25 mouse cellular contexts compared by ENCODE assay signal in the genomic region with DNA sequence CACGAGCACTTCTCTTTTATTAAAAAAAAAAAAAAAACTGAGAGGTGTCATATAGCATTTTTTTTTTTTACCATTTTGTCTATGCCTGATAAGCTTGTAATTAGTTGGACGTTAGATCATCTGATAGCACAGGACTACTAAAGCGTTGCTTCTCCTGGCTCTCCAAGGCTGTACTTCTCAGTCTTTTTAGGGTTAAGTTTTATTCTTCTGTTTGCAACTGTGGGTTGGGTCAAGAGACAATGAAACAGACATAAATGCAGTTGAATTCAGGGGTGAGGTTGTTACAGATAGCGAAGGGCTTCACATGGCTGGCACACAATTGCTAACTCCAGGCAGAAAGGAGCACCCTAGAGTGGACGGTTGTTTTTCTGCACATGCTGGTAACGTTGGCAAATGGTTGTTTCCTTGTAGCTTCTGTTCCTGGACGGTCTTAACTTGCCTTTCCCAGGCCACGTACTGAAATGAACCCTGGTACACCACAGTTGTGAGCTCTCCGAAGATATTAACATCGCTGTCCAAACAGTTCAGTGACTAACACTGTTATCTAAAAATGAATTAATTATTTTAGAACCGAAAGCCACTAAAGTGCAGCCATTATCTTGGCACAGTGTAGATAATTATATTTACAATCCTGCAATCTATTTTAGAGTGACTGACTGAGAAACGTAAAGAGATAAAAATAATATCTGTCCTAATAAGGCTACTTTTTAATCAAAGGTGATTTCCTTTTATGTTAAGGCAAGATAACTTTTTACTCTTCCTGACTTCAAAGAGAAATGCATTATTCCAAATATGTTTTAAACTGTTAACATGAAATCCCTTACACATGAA. TPM values are rescaled to one million over a fixed set of nuclear protein-coding genes. Genes with fewer than 3 reads are reported as not detected.
"Had no signal": no experiment of that assay in that cellular context is flagged by ENCODE, and none has a peak within 500 bp of the region (broad histone marks: within the 10 kb centered on the region; RNA-seq: fewer than 3 reads in every experiment).

No protein-coding gene starts in this region.

- H3K27me3 ChIP-seq: heart, embryonic 12.5 days; hindbrain, embryonic 12.5 days; kidney, embryonic 15.5 days; limb, embryonic 13.5 days; limb, embryonic 15.5 days; liver, embryonic 12.5 days had no signal

- H3K4me1 ChIP-seq: heart, embryonic 12.5 days; hindbrain, embryonic 12.5 days; kidney, embryonic 15.5 days; limb, embryonic 13.5 days; limb, embryonic 15.5 days; liver, embryonic 12.5 days had no signal

- H3K9ac ChIP-seq: heart, embryonic 12.5 days; hindbrain, embryonic 12.5 days; hindbrain, embryonic 14.5 days; kidney, embryonic 15.5 days; limb, embryonic 13.5 days; limb, embryonic 15.5 days; liver, embryonic 12.5 days had no signal

- H3K9me3 ChIP-seq: heart, embryonic 12.5 days; hindbrain, embryonic 10.5 days; hindbrain, embryonic 12.5 days; kidney, embryonic 15.5 days; limb, embryonic 13.5 days; limb, embryonic 15.5 days; liver, embryonic 12.5 days had no signal

- H3K4me3 ChIP-seq: gastrocnemius, adult 2 months; heart, embryonic 12.5 days; hindbrain, embryonic 10.5 days; hindbrain, embryonic 12.5 days; kidney, embryonic 15.5 days; layer of hippocampus, adult 2 months; left cerebral cortex, adult 2 months; limb, embryonic 13.5 days; limb, embryonic 15.5 days; liver, embryonic 12.5 days had no signal

- H3K4me2 ChIP-seq: heart, embryonic 12.5 days; hindbrain, embryonic 12.5 days; hindbrain, embryonic 14.5 days; kidney, embryonic 15.5 days; limb, embryonic 13.5 days; limb, embryonic 15.5 days; liver, embryonic 12.5 days had no signal

- H3K36me3 ChIP-seq: heart, embryonic 12.5 days; hindbrain, embryonic 10.5 days; hindbrain, embryonic 12.5 days; kidney, embryonic 15.5 days; limb, embryonic 13.5 days; limb, embryonic 15.5 days; liver, embryonic 12.5 days had no signal

- DNase-seq: gastrocnemius, adult 2 months; gastrocnemius, postnatal 10 days; gastrocnemius, postnatal 25 days; heart, adult 18-20 months; heart, postnatal 10 days; heart, postnatal 4 days; kidney, adult 11 months; kidney, adult 2 months; kidney, adult 9 months; kidney, postnatal 14 days; kidney, postnatal 36 days; left cerebral cortex, postnatal 4 days had no signal

- H3K27ac ChIP-seq: gastrocnemius, adult 2 months; hindbrain, embryonic 12.5 days; hindbrain, embryonic 14.5 days; kidney, embryonic 15.5 days; kidney, postnatal 0 days; left cerebral cortex, adult 2 months; limb, embryonic 13.5 days; limb, embryonic 15.5 days; liver, embryonic 12.5 days had no signal

- ATAC-seq: hindbrain, embryonic 16.5 days; liver, embryonic 12.5 days had no signal

RNA-seq across cellular contexts. Expression of a gene that starts 30.6 kb away (rescaled TPM):
- total RNA-seq: gastrocnemius, postnatal 25 days; granulocyte monocyte progenitor cell, adult 5-6 weeks had no signal
